Mouse (Mus musculus) olfactory bulb, adult 2 months (tissue): Measurements from ENCODE around the gene Sphk2.

Source experiments
- CTCF ChIP-seq: fragments of 200-500 bp; IDR thresholded peaks from 2 replicates; pipeline ENCODE4 v1.5.1; 2012; ENCODE audit warnings: low read depth, mild to moderate bottlenecking, low read length, moderate library complexity; ENCODE audit not compliant: insufficient read depth
- POLR2A ChIP-seq: fragments of 200-500 bp; IDR thresholded peaks from 2 replicates; pipeline ENCODE4 v1.6.1; 2012; ENCODE audit warnings: mild to moderate bottlenecking, low read depth, low read length, moderate library complexity; ENCODE audit not compliant: insufficient read depth

GRCm38 (mm10) chr7:45682144-45683126, 35.4 kb downstream of the Sphk2 start:
- TF ChIP-seq CTCF: peak; percentile 94
- no peak for TF ChIP-seq POLR2A
